Mouse (Mus musculus) CH12F3 (cell line): ENCODE measurements around the gene Nhlrc3.

Source experiments
- in situ Hi-C: fragments of 300-500 bp; cut with MboI; formaldehyde crosslinking; loops from 2 replicates; pipeline ENCODE4 v1.14.3; 2020; ENCODE audit warnings: low sequenced_read_pairs

Nhlrc3 gene

DNA sequence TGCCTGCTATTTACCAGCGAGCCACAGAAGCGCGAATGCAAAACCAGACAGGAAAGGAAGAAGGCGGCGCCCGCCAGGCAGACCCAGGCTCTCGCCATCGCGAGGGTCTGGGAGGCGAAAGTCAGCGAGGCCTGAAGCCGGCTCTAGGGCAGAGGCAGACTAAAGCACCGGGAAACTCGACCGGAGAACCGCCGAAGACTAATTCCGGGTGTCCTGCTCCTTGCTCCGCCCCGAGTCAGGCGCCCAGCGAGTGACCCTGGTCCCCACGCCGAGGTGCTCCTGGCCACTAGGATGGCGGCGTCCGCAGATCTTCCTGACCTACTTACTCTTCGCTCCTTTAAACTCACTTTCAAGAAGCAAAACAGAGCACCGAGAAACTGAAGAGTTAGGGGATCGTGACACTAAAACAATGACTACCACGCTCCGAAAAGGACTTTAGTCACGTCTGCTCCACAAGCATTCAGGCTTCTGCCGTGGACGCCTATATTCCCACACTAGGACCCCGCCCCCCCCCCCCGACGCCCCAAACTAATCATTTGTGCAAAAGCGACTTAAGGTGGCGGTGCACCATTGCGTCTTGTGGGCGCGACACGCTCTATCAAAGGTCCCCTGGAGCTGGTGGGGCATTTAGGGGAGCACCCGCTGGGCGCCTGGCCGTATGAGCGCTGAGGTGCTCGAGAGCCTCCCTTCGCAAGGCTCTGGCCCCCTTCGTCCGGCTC, at the start of gene Nhlrc3, which contains the start of gene Proser1:
TSS of gene Nhlrc3 (minus strand) at position 287 of the 719 bp plus-strand sequence.
TSS of gene Proser1 (plus strand) at position 621 of the 719 bp plus-strand sequence.
- in situ Hi-C loops = loop anchor here (25.0 kb wide), 1 partner anchor 1226 kb away; no protein-coding TSS in a partner anchor

DNA sequence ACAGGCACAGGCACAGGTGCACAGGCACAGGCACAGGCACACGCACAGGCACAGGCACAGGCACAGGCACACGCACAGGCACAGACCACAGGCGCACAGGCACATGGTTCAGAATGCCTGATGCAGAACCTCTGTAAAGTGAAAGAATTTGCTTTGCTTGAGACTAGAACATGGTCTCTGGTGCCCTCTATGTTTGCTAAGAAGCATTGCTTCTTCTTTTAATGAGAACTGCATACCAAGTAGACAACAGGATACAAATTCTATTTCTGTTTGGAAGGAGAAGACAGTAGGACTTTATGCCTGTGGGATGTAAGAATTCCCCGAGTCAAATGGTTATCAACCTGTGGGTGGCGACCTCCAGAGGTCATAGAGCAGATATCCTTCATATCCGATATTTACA, 39.3 kb upstream of the Nhlrc3 start:
- in situ Hi-C loops = no loop called here

DNA sequence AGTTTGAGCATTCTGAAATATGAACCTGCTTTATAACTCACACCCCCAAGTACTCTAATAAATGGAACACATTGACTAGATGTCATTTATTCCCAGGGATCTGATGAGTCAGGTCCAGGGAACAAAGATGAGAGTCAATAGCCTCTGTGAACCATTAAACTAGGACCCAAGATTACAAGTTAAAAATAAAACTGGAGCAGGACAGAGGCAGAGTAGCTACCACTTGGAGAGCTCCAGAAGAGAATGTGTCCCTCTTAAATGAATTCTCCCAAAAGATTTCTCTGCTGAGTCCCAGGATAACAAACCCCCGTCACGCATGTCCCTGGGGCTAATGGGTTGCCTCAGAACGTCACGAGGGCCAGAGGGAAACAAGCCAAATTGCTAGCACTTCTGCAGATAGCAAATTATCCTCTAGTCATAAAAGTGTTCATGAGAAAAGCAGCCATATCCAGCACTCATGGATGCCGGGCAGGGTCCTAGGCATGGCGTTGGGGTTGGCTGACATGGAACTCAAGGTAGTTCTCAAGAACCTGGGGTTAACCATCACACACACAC, 35.3 kb upstream of the Nhlrc3 start:
- in situ Hi-C loops = no loop called here

DNA sequence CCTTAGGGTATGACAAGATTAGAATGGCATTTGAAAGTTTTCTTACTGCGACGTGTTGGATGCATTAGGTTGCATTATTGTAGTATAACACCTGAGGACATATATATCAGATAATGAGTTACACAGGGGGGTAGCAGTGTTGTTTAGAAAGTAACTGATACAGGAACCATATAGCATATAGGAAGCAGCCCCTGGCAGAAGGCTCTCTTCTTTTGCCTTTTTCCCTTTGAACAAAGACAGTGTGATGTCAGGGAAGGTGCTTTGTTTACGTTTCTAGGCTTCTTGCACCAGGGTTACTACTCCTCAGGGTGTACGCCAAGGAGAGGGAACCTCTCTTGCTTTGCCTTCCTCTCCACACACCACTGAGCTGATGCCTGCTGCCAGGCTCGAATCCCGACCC, 25.2 kb upstream of the Nhlrc3 start, which contains the start of gene Stoml3:
TSS of gene Stoml3 (plus strand) at position 301 of the 400 bp plus-strand sequence.
- in situ Hi-C loops = no loop called here

DNA sequence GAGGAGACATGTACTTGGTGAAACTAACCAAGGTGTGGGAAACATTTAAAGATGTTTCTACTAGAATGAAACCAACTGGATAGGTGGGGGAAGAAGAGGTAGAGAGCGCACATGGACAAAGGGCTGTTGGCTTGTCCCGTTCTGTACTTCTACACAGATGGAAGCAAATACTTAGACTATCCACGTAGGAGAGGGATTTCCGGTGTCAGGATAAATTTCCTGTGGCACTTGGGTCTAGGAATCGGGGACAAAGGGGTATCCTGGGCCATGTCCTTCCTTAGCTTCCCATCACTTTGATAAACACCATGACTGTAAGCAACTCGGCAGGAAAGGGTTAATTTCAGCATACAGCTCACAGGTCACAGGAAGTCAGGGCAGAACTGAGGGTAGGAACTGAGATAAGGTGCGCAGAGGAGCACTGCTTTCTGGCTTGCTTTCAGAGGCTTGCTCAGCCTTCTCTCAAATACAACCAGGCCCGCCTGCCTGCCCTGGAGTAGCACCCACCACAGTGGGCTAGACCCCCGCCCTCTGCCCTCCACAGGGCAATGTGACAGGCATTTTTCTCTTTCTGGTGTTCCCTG, 24.0 kb upstream of the Nhlrc3 start:
- in situ Hi-C loops = no loop called here

DNA sequence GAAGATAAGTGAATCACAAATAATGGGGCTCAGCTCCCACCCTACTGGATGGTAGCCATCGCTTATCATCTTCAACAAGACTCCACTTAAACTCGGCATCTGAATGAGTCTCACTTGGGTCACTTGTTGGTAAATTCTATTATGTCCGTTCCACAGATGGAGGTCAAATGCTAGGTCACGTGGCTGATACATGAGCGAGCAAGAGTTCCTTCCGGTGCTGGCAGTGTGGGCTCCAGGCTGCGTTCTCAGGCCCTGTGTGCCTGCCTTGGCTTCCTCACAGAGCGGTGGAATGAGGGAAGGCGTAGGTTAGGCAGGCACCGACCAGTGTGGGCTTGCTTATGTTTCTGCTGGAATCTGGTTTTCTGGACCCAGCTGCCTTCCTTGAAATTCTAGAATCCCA, 23.4 kb upstream of the Nhlrc3 start:
- in situ Hi-C loops = no loop called here

DNA sequence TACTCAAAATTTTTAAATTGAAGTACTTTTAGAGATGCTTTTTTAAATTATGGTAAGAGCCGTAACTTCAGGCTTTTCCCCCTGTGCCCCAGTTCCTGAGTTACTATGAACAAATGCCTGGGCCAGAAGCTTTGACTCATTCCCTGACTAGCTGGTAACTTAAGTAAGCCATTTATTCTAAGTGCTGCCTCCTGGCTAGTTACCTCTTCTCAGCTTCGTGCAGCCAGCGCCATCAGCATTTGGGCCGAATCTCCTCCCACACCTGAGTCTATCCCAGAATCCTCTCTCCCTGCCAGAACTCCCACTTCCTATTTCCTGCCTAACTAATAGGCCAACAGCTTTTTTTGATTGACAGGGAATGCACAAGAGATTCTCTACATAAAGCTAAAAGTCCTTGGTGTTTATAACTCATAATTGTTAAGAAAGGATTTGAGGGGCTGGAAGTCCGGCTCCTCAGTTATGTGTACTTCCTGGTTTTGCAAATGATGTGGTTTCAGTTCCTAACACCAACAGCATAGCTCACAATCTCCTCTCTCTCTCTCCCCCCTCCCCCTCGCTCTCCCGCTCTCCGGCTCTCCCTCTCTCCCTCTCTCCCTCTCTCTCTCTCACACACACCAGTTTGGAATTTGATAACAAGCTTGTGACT, 20.4 kb upstream of the Nhlrc3 start:
- in situ Hi-C loops = no loop called here

DNA sequence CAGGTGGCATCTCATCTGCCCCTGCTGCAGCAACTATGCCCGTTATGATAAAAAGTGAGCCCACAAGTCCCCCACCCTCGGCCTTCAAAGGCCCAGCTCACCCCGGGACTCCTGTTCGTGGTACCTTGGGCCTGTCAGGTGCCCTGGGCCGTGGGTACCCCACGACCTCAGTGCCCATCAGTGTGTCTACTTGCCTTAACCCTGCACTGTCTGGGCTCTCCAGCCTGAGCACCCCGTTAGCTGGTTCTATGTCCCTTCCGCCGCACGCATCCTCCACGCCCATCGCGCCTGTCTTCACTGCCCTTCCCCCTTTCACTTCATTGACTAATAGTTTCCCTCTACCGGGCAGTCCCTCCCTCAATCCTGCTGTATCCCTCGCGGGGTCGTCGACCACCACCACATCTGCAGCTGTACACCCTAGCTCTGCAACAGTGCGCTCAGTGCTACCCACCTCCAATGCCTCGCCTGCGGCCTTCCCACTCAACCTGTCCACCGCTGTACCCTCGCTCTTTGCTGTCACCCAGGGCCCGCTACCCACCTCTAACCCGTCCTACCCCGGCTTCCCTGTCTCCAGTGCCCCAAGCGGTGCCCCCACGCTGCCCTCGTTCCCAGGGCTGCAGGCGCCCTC, 15.4 kb upstream of the Nhlrc3 start:
- in situ Hi-C loops = no loop called here

DNA sequence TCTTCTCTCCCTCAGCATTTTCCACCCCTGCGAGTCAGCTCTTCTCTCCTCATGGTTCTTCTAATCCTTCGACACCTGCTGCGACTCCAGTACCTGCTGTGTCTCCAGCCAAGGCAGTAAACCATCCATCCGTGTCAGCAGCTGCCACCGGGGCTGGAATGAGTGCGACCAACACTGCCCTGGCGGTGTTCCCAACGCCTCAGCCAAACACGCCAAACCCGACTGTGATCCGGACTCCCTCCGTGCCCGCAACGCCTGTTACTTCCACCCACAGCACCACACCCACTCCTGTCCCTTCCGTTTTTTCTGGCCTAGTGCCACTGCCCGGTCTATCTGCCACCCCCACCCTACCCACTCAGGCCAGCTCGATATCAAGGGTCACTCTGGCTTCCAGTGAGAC, 14.3 kb upstream of the Nhlrc3 start:
- in situ Hi-C loops = no loop called here

DNA sequence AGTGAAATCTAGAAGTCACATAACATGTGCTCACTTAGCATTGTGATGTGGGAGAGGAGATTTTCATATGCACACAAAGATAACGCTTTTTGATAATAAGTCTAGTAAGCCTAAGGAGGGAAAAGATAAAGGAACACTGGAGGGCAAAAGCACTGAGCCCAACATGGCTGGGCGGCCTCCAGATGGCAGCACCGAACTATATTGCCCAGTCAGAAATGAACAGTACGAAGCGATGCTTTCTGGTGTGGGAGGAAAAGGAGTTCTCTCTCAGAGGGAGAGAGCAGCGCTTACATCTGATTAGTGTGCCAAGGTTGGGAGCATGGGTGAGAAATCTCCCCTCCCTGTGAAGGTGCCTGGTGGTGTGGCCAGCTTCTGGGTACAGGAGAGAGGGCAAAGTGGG, 12.8 kb upstream of the Nhlrc3 start:
- in situ Hi-C loops = no loop called here

DNA sequence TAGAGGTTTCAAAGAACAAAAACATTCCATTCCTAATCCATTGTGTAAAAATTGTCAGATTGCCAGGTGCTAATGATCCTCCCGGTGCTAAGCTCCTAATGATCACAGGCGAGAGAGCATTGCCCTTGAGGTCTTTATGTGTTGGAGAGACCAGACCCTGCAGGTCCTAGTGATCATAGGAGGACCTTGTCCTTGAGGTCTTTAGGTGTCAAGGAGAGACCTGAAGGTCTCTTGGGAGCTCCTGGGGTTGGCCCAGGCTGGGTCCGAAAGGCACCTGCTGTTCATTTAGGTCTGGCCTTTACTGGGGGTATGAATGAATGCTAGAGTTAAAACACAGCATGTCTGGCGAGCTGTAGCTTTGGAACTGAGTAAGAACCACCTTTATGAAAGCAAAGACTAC, 11.0 kb upstream of the Nhlrc3 start:
- in situ Hi-C loops = loop anchor here (25.0 kb wide), 1 partner anchor 1237 kb away; no protein-coding TSS in a partner anchor

DNA sequence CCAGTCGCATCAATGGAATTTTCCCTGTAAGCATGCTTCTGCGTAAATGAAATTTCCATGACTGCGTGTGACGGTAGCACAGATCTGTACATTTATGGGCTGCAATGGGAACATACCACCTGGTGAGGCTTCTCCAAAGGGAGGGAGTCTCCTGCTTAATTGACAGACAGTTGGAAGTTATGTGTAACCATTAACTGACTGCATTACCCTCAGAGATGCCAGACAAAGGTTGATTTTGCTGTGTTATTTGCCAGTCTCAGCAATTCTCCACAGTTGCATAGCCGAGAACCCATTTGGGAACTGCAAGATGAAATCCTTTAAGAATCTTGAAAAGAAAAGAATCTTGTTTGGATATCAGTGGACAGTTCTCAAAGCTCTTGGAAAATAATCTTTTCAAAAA, 8.9 kb upstream of the Nhlrc3 start:
- in situ Hi-C loops = loop anchor here (25.0 kb wide), 1 partner anchor 1235 kb away; no protein-coding TSS in a partner anchor

DNA sequence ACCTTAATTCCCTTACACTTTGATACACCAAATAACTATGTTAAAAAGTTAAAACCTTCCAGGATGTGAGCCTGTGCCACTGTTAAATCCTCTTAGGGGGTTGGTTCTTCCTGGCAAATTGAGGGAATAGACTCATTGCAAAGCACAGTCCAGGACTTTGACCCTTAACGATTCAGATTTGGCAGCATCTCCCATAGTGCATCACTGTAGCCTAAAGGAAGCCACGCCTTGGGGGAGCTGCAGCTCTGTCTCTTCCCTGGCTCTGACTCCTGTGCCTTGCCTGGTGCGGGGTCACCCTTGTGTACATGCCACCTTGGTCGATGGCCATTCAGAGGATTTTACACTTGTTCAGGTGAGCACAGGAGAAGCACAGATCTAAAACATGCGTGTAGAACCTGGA, 6.5 kb upstream of the Nhlrc3 start:
- in situ Hi-C loops = loop anchor here (25.0 kb wide), 1 partner anchor 1232 kb away; no protein-coding TSS in a partner anchor

DNA sequence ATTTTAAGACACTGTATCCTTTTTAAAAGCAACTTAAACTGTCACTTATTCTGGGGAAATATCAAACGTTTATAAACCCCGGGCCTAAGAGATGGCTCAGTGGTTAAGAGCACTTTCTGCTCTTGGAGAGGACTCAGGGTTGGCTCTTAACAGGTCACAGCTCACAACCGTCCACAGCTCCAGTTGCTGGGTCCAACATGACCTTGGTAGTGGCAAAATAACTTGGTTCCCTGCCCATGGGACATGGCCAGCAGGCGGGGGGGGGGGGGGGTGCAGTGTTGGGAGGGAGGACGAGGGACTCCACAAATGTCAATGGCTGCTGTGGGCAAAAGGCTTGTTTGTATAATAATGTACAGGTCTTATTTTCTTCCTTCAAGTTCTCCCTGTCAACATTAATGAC, 4.2 kb upstream of the Nhlrc3 start:
- in situ Hi-C loops = loop anchor here (25.0 kb wide), 1 partner anchor 1230 kb away; no protein-coding TSS in a partner anchor

DNA sequence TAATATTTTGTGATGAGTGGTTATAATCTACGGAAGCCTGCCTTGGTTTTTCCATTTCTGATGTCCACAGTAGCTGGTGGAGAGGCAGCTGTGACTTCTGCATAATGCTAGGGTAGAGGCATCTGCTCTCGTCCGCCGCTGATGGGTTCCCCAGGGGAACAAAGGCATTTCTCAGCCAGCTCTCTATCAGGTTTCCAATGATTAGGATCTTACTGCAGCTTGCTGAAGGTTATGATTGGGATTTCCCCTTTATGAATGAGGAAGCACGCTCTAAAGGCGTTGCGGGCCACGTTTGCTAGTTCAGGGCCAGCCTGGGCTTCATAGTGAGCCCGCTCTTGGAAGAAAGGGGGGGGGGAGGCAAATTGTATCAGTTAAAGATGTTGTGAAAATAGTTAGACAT, 3.3 kb upstream of the Nhlrc3 start:
- in situ Hi-C loops = loop anchor here (25.0 kb wide), 1 partner anchor 1229 kb away; no protein-coding TSS in a partner anchor

DNA sequence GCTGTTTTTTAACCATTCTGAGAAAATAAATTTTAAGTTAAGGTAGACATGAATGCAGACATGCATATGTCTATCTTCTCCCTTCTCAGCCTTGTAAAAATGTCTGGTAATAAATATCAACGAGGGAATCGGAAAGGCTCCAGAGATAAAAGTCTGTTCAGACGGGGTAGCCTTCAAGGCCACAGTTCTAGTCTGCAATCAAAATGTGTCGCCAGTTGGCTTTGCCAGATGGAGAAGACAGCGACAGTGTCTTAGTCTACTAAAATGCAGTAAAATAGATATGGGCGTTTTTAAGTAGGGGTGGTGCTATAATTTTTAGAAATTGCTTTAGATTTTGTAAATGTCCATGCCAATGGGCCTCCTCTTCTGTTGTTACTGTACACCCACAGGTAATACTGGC, 2.2 kb upstream of the Nhlrc3 start:
- in situ Hi-C loops = loop anchor here (25.0 kb wide), 1 partner anchor 1228 kb away; no protein-coding TSS in a partner anchor

DNA sequence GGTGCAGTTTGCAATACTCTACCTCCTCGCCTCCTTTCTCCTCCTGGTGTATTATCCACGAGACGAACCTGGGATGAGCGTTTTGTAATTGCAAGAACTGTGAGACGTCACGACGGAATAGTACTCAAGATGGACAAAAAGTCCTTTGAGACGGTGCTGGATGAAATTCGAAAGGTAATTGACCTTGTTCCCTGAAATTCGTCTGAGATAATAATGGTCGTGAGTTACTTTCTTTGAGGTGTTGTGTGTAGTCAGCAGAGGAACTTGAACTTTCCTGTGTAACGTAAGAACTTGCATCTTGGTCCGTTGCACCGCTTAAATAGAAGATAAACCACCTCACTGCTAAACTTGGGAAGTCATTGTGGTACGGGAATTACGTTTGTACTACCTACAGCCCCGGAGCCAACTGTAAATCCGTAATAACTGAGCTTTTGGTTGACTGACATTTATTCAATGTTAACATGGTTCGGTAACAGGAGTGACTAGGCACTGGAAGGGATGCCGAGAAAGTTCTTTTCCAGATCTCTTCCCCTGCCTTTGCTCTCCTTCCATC, 1.1 kb upstream of the Nhlrc3 start:
- in situ Hi-C loops = loop anchor here (25.0 kb wide), 1 partner anchor 1227 kb away; no protein-coding TSS in a partner anchor

DNA sequence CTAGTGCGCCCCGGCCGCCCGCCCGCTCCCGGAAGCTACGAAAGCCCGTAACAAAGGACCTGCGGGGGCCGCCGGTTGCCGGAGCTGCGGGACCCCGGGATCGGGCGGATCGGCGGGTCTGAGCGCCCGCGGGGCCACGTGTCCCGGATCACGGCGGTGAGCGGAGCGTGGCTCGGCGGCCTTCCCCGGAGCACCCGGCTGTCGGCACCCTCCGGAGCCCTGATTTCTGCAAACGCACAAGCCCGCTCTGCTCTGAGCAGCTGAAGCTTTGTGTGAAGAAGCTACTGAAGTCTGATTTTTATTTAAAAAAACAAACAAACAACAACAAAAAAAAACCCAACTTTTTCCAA, 608 bp upstream of the Nhlrc3 start:
- in situ Hi-C loops = loop anchor here (25.0 kb wide), 1 partner anchor 1226 kb away; no protein-coding TSS in a partner anchor

DNA sequence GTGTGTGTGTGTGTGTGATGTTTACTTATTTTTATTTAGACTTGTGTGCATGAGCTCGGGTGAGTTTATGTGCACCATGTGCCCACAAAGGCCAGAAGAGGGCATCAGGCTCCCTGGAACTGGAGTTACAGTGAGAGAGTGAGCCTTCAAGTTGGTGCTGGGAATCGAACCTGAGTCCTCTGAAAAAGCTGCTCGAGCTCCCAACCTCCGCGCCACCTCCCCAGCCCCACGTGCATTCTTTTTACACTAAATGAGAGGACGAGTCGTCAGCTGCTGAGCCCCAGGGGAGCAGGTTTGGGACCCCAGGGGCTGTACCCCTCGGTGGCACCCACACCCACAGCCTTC, 459 bp downstream of the Nhlrc3 start:
- in situ Hi-C loops = loop anchor here (25.0 kb wide), 1 partner anchor 1225 kb away; no protein-coding TSS in a partner anchor

DNA sequence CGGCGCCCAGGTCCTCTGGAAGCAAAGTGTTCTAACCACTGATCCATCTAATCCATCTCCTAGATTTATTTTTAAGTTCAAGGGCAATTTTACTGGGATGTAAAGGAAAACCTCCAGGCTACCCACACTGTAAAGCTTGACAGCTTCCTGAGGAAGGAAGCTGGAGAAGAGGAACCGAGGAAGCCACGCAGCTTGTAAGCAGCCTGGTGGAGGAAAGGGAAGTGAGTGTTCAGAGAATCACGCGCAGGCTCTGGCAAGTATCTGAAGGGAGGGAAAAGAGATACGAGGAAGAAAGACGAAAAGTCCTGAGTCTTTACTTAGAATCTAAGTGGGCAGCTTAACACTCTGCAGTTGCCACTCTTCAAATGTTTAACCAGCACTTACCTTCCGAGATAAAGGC, 3.0 kb downstream of the Nhlrc3 start:
- in situ Hi-C loops = loop anchor here (25.0 kb wide), 1 partner anchor 1223 kb away; no protein-coding TSS in a partner anchor
